Mouse (Mus musculus): ENCODE data around the gene Phf12.
"Not testable (repeated sequence)": the region's sequence is repeated elsewhere in the genome, so short reads cannot be mapped to it uniquely, and the experiment has no call there.

Phf12 gene

GRCm38 (mm10) chr11:78030600-78030999 lies 48.0 kb downstream of the Phf12 start:
- no peak for DNase-seq (ENCODE audit: extremely low read depth, low read depth, low spot score)

DNA sequence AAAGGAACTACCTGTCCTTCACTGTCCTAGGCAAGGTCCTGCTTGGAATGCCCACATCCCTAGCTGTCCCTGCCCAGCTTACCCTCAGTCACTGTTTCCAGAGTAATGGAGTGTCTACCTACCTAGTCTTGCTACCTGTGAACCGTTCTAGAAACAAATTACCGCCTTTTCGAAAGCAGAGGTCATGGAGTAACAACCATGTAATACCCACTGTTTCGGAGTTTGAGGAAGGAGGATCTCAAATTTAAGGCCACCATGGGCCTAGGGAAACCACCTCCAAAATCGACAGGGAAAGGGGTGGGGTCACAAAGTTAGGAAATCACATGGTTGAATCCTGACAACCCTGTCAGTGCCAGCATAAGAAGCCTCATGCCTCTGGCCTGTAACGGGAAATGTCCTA lies 48.8 kb downstream of the Phf12 start:
- DNase-seq (ENCODE audit: extremely low read depth, low read depth, low spot score): no peak

- no peak for DNase-seq (ENCODE audit: extremely low read depth, low read depth, low spot score)
Observed at GRCm38 (mm10) chr11:78031947-78032808, 49.6 kb downstream of the Phf12 start, which contains the start of gene Dhrs13. Gene Dhrs13 (plus strand): TSS chr11:78032280.

DNA sequence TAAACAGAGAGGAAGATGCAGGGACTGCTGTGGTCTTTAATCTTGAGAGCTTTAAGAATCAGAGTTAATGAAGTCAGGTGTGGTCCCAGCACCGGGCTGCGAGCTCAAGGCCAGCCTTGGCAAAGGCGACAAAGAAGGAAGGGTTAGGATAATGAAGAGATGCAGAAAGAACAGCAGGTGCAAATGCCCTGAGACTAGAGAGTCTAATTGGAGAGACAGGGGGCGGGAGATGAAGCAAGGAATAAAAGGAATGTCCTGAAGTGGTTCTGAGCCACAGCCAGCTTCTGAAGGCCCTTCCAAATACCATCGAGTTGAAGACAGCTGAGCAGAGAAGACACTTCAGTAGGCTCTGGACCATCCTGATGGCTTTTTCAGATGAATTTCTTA lies 50.2 kb downstream of the Phf12 start:
- no peak for DNase-seq (ENCODE audit: extremely low read depth, low read depth, low spot score)

DNA sequence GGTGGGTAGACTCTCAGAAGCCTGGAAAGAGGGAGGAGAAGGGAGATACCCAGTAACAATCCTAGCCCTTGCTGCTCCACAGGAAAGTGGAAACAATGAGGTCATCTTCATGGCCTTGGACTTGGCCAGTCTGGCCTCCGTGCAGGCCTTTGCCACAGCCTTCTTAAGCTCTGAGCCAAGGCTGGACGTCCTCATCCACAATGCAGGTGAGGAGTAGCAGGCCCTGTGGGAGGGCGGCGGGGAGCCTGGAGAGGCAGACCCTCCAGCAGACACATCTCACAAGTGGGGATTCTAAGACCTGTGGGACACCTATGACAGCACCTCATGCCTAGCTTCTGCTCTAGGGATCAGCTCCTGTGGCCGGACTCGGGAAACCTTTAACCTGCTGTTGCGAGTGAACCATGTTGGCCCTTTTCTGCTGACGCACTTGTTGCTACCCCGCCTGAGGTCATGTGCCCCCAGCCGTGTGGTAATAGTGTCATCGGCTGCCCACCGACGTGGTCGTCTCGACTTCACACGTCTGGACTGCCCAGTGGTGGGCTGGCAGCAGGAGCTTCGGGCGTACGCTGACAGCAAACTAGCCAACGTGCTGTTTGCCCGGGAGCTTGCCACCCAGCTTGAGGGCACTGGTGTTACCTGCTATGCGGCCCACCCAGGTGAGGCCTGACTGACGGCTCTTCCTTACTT lies 51.5 kb downstream of the Phf12 start:
- no peak for DNase-seq (ENCODE audit: extremely low read depth, low read depth, low spot score)

GRCm38 (mm10) chr11:78036791-78037190 lies 54.2 kb downstream of the Phf12 start:
- DNase-seq (ENCODE audit: extremely low read depth, low read depth, low spot score): no peak

- DNase-seq (ENCODE audit: extremely low read depth, low read depth, low spot score): no peak
Observed at GRCm38 (mm10) chr11:78037831-78038752, 55.5 kb downstream of the Phf12 start, which contains the start of gene Flot2. Gene Flot2 (plus strand): TSS chr11:78037931.

- no peak for DNase-seq (ENCODE audit: extremely low read depth, low read depth, low spot score)
Observed at GRCm38 (mm10) chr11:78040878-78041277, 58.3 kb downstream of the Phf12 start.

DNA sequence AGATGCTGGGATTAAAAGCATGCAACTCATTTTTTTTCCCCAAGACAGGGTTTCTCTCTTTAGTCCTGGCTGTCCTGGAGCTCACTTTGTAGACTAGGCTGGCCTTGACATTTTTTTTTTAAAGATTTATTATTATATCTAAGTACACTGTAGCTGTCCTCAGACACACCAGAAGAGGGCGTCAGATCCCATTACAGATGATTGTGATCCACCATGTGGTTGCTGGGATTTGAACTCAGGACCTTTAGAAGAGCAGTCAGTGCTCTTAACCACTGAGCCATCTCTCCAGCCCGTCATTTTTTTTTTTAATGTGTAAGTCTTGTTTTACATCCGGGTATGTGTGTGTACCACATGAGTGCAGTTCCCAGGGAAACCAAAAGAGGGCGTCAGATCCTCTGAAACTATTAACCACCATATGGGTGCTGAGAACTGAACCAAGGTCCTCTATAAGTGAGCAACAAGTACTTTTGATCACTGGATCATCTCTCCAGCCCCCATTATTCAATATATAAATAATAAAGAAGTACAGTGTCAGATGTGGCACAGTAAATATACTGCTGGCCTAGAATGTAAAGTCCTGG lies 59.8 kb downstream of the Phf12 start:
- not testable (repeated sequence) for DNase-seq (ENCODE audit: extremely low read depth, low read depth, low spot score)

- peak; percentile 68 for DNase-seq (ENCODE audit: extremely low read depth, low read depth, low spot score)
Observed at GRCm38 (mm10) chr11:78044758-78045251, 62.3 kb downstream of the Phf12 start.

- not testable (repeated sequence) for DNase-seq (ENCODE audit: extremely low read depth, low read depth, low spot score)
Observed at GRCm38 (mm10) chr11:78048637-78049036, 66.1 kb downstream of the Phf12 start.

DNA sequence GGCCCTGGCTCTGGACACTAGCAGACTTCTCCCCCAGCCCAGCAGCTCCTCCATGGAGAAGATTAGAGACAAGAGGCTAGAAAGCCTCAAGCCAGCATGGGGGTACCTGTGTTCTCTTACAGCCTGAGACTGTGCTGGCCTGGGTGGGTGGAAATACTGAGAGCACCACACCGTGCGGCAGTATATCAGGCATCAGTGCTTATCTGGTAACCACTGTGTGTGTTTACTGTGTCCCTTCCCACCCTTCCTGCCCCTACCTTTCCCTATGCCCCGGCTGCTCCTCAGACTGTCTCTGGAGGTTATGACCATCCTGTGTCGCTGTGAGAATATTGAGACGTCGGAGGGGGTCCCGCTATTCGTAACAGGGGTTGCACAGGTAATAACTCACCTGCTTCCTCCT lies 70.5 kb downstream of the Phf12 start:
- DNase-seq (ENCODE audit: extremely low read depth, low read depth, low spot score): no peak

DNA sequence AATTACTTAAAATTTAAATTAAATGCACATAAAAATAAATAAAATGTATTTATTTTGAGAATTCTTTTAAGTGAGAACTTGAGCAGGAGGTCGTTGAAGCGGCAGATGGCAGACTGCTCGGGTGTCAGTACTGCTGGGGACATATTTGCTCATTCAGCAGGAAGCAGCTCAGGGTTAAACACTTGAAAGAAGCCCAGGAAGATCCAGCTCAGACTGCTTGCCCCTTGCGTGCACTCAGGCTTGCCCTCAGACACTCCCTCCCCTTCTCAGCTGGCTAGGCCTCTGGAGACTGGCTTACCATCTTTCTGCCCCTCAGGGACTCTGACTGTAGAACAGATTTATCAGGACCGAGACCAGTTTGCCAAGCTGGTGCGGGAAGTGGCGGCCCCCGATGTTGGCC lies 74.4 kb downstream of the Phf12 start:
- DNase-seq (ENCODE audit: extremely low read depth, low read depth, low spot score): no peak

DNA sequence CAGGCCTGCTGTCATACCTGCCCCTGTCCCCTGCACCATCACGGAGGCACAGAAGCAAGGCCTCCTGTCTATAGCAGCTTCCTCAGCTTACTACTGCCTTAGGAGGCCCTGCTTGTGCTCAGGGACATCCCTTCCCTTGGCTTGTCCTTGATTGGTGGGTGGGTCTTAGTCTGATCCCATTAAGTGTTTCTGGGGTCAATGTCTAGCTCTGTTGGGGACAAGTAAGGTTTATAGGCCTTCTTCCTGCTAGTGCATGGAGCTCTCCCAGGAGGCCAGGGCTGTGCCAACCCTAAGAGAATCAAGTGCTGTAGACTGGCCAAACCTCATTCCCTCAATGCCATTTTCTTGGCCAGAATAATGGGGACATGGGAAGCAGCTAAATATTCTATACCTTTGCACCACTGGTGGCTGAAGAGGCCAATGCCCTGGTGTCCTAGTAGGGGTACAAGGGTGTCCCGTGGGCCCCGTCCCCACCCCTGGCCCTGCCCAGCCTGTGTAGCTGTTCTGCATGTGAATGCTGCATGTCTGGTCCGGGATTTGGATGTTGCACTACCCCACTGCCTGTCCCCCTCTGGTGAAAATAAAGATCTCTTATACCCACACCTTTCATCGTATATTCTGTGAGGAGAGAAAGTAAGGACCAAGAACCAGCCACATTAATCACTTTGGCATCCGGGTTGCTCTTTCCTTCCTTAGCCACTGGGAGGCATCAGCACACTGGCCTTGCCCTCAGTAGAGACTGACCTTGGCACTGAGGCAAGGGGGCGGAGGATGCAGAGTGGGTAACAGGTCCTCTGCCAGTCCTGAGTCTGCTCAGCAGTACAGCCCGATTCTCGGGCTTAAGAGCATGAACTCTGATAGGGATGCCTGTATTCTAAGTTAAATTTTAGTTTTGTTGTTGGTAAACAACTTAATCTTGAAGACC lies 77.5 kb downstream of the Phf12 start:
- DNase-seq (ENCODE audit: extremely low read depth, low read depth, low spot score): no peak

DNA sequence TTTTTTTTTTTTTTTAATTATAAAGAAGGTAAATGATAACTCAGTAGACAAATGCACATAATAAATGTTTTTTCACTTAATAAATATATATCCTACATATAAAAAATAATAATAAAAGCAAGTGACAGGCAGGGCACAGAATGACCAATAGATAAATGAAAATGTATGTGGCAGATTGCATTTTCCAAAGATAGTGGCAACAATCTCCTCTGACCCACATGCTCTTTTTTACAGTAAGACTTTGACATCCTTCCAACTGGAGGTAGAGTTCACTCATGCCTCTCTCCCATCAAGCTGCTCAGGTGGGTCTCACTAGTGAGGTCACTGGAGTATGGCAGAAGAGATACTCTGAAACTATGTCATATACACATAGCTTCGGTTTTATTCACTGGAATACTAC lies 80.0 kb downstream of the Phf12 start:
- no peak for DNase-seq (ENCODE audit: extremely low read depth, low read depth, low spot score)

DNA sequence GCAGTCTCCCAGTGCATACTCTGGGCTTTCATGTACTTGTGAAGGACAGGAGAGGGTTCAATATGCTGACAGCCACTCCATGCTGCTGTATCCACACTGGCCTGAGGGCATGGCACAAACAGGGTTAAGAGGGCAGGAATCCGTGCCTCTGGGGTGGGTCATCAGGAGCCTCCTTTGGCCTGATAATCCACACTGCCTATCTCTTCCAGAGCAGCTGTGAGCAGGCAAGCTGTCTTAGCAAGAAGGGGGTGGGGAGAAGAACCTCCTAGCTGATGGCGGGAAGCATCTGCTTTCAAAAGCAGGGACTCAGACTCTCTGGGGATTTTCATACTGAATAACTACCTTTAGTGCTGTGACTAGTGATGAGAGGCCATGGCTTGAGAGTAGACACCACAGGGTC lies 83.4 kb downstream of the Phf12 start:
- no peak for DNase-seq (ENCODE audit: extremely low read depth, low read depth, low spot score)

GRCm38 (mm10) chr11:78066641-78067040 lies 84.1 kb downstream of the Phf12 start:
- DNase-seq (ENCODE audit: extremely low read depth, low read depth, low spot score): no peak

GRCm38 (mm10) chr11:78067566-78067965 lies 85.0 kb downstream of the Phf12 start:
- DNase-seq (ENCODE audit: extremely low read depth, low read depth, low spot score): no peak

DNA sequence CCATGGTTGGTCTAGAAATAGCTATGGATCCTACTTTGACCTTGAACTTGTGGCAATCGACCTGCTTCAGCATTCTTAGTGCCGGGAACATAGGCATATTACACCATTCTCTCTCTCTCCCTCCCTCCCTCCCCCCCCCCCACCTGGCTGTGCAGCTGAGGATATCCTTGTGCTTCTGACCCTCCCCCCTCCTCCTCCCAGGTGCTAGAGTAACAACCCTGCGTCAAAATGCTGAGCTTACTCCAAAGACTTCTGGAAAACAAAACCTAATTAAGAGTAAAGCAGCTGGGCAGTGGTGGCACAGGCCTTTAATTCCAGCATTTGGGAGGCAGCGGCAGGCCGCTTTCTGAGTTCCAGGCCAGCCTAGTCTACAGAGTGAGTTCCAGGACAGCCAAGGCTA lies 86.6 kb downstream of the Phf12 start:
- no peak for DNase-seq (ENCODE audit: extremely low read depth, low read depth, low spot score)

GRCm38 (mm10) chr11:78069646-78070045 lies 87.1 kb downstream of the Phf12 start:
- no peak for DNase-seq (ENCODE audit: extremely low read depth, low read depth, low spot score)
